Mouse (Mus musculus): ENCODE measurements at regions not wholly inside any gene's neighbourhood (a gene's known extent, or its start where the extent isn't known, plus 50 kb on each side); places are given as distances from the start of the nearest gene placed in this dataset.

- no peak overlapping the region for H3K4me3 ChIP-seq (ENCODE audit: insufficient read depth, poor library complexity, severe bottlenecking)
- no peaks in the 10 kb centered on the region for H3K79me2 ChIP-seq (ENCODE audit: control insufficient read depth, insufficient read depth)
- H3K79me3 ChIP-seq (ENCODE audit: low read depth) = no peaks in the 10 kb centered on the region
- no peaks in the 10 kb centered on the region for H3K27me3 ChIP-seq (ENCODE audit: control insufficient read depth, insufficient read depth, insufficient read length)
- no peaks in the 10 kb centered on the region for H3K36me3 ChIP-seq (ENCODE audit: control insufficient read depth, insufficient read depth)
- TF ChIP-seq MYOG (IDR thresholded peaks at IDR 0.05; ENCODE audit: control insufficient read depth, extremely low read depth, insufficient read length) (no peak), USF1 (IDR thresholded peaks at IDR 0.05; ENCODE audit: low read depth) (no peak), FOSL1 (IDR thresholded peaks at IDR 0.05; ENCODE audit: insufficient read depth, low read length, poor library complexity, severe bottlenecking) (no peak), MYOD1 (IDR thresholded peaks at IDR 0.05; ENCODE audit: control insufficient read depth, insufficient read length, low read depth) (no peak), MAX (IDR thresholded peaks at IDR 0.05) (no peak), CEBPB (IDR thresholded peaks at IDR 0.05; ENCODE audit: low read depth) (no peak), CTCF (IDR thresholded peaks at IDR 0.05; ENCODE audit: control insufficient read depth, insufficient read depth, insufficient read length) (no peak)
- no peak overlapping the region for H3ac ChIP-seq (ENCODE audit: control insufficient read depth, insufficient read length, low read depth)
Observed at GRCm38 (mm10) chr10:9168725-9169124, 282.9 kb upstream of the Sash1 start.

GRCm38 (mm10) chr10:9166017-9166416, 280.1 kb upstream of the Sash1 start:
- Histone ChIP-seq H3K27me3 (ENCODE audit: control insufficient read depth, insufficient read depth, insufficient read length) (no peaks in the 10 kb centered on the region), H3K4me3 (ENCODE audit: insufficient read depth, poor library complexity, severe bottlenecking) (no peak overlapping the region), H3ac (ENCODE audit: control insufficient read depth, insufficient read length, low read depth) (no peak overlapping the region), H3K36me3 (ENCODE audit: control insufficient read depth, insufficient read depth) (no peaks in the 10 kb centered on the region), H3K79me3 (ENCODE audit: low read depth) (no peaks in the 10 kb centered on the region), H3K79me2 (ENCODE audit: control insufficient read depth, insufficient read depth) (no peaks in the 10 kb centered on the region)
- no peak for TF ChIP-seq CTCF (IDR thresholded peaks at IDR 0.05; ENCODE audit: control insufficient read depth, insufficient read depth, insufficient read length)
- no peak for TF ChIP-seq MYOD1 (IDR thresholded peaks at IDR 0.05; ENCODE audit: control insufficient read depth, insufficient read length, low read depth)
- no peak for TF ChIP-seq MYOG (IDR thresholded peaks at IDR 0.05; ENCODE audit: control insufficient read depth, extremely low read depth, insufficient read length)
- TF ChIP-seq FOSL1 (IDR thresholded peaks at IDR 0.05; ENCODE audit: insufficient read depth, low read length, poor library complexity, severe bottlenecking) = no peak
- no peak for TF ChIP-seq MAX (IDR thresholded peaks at IDR 0.05)
- TF ChIP-seq CEBPB (IDR thresholded peaks at IDR 0.05; ENCODE audit: low read depth) = no peak
- no peak for TF ChIP-seq USF1 (IDR thresholded peaks at IDR 0.05; ENCODE audit: low read depth)

DNA sequence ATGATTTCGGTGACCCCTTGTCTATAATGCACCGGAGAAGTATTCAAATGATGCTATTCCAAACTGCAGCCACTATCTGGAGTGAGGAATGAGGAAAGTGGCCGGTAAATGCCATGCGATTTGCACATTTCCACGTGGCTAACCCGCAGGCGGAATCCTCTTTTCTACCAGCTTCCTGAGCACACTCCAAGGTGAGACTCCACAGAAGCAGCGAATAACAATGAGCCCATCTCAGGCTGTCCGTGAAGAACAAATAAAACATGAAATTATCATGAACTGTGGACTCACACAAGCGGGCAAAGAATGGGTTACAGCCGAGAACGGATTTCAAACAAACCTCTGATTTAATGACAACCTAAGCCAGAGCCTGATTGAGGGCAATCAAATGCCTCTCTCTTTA, 279.7 kb upstream of the Sash1 start:
- no peaks in the 10 kb centered on the region for H3K79me2 ChIP-seq (ENCODE audit: control insufficient read depth, insufficient read depth)
- no peak overlapping the region for H3K4me3 ChIP-seq (ENCODE audit: insufficient read depth, poor library complexity, severe bottlenecking)
- no peak overlapping the region for H3ac ChIP-seq (ENCODE audit: control insufficient read depth, insufficient read length, low read depth)
- TF ChIP-seq CEBPB (IDR thresholded peaks at IDR 0.05; ENCODE audit: low read depth) (no peak), CTCF (IDR thresholded peaks at IDR 0.05; ENCODE audit: control insufficient read depth, insufficient read depth, insufficient read length) (no peak), USF1 (IDR thresholded peaks at IDR 0.05; ENCODE audit: low read depth) (no peak), MYOD1 (IDR thresholded peaks at IDR 0.05; ENCODE audit: control insufficient read depth, insufficient read length, low read depth) (no peak), FOSL1 (IDR thresholded peaks at IDR 0.05; ENCODE audit: insufficient read depth, low read length, poor library complexity, severe bottlenecking) (no peak), MYOG (IDR thresholded peaks at IDR 0.05; ENCODE audit: control insufficient read depth, extremely low read depth, insufficient read length) (no peak), MAX (IDR thresholded peaks at IDR 0.05) (no peak)
- no peaks in the 10 kb centered on the region for H3K79me3 ChIP-seq (ENCODE audit: low read depth)
- no peaks in the 10 kb centered on the region for H3K27me3 ChIP-seq (ENCODE audit: control insufficient read depth, insufficient read depth, insufficient read length)
- no peaks in the 10 kb centered on the region for H3K36me3 ChIP-seq (ENCODE audit: control insufficient read depth, insufficient read depth)

DNA sequence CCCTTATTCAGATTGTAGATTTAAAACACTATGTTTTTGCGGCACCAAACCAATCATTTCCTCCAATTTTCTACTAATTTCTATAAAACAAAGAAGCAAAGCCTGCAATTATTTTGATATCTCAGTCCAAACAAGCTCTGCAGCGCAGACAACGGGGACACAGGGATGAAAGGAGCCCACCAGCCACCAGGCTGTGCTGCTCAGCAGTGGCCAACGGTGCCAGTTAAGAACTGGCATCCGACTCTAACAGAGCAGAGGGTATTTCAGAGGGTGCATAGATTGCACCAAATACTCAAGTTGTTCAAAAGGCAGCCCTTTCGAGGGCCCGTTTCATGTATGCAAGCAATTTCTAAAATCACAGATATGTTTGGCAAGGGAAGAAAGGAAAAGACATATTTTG, 278.5 kb upstream of the Sash1 start:
- TF ChIP-seq CTCF (IDR thresholded peaks at IDR 0.05; ENCODE audit: control insufficient read depth, insufficient read depth, insufficient read length) (no peak), MYOG (IDR thresholded peaks at IDR 0.05; ENCODE audit: control insufficient read depth, extremely low read depth, insufficient read length) (no peak), CEBPB (IDR thresholded peaks at IDR 0.05; ENCODE audit: low read depth) (no peak), FOSL1 (IDR thresholded peaks at IDR 0.05; ENCODE audit: insufficient read depth, low read length, poor library complexity, severe bottlenecking) (no peak), MYOD1 (IDR thresholded peaks at IDR 0.05; ENCODE audit: control insufficient read depth, insufficient read length, low read depth) (no peak), USF1 (IDR thresholded peaks at IDR 0.05; ENCODE audit: low read depth) (no peak), MAX (IDR thresholded peaks at IDR 0.05) (no peak)
- Histone ChIP-seq H3K79me3 (ENCODE audit: low read depth) (no peaks in the 10 kb centered on the region), H3K36me3 (ENCODE audit: control insufficient read depth, insufficient read depth) (no peaks in the 10 kb centered on the region), H3K79me2 (ENCODE audit: control insufficient read depth, insufficient read depth) (no peaks in the 10 kb centered on the region), H3K4me3 (ENCODE audit: insufficient read depth, poor library complexity, severe bottlenecking) (no peak overlapping the region), H3K27me3 (ENCODE audit: control insufficient read depth, insufficient read depth, insufficient read length) (no peaks in the 10 kb centered on the region), H3ac (ENCODE audit: control insufficient read depth, insufficient read length, low read depth) (no peak overlapping the region)

GRCm38 (mm10) chr10:9161597-9161996, 275.7 kb upstream of the Sash1 start:
- H3ac ChIP-seq (ENCODE audit: control insufficient read depth, insufficient read length, low read depth) = no peak overlapping the region
- H3K79me3 ChIP-seq (ENCODE audit: low read depth) = no peaks in the 10 kb centered on the region
- no peaks in the 10 kb centered on the region for H3K36me3 ChIP-seq (ENCODE audit: control insufficient read depth, insufficient read depth)
- H3K27me3 ChIP-seq (ENCODE audit: control insufficient read depth, insufficient read depth, insufficient read length) = no peaks in the 10 kb centered on the region
- H3K4me3 ChIP-seq (ENCODE audit: insufficient read depth, poor library complexity, severe bottlenecking) = no peak overlapping the region
- no peaks in the 10 kb centered on the region for H3K79me2 ChIP-seq (ENCODE audit: control insufficient read depth, insufficient read depth)
- TF ChIP-seq MAX (IDR thresholded peaks at IDR 0.05) (no peak), MYOG (IDR thresholded peaks at IDR 0.05; ENCODE audit: control insufficient read depth, extremely low read depth, insufficient read length) (no peak), USF1 (IDR thresholded peaks at IDR 0.05; ENCODE audit: low read depth) (no peak), MYOD1 (IDR thresholded peaks at IDR 0.05; ENCODE audit: control insufficient read depth, insufficient read length, low read depth) (no peak), CEBPB (IDR thresholded peaks at IDR 0.05; ENCODE audit: low read depth) (no peak), CTCF (IDR thresholded peaks at IDR 0.05; ENCODE audit: control insufficient read depth, insufficient read depth, insufficient read length) (no peak), FOSL1 (IDR thresholded peaks at IDR 0.05; ENCODE audit: insufficient read depth, low read length, poor library complexity, severe bottlenecking) (no peak)

Measured in C2C12 (cell line).